Mouse (Mus musculus) layer of hippocampus, adult 2 months (tissue): Measurements from ENCODE around the gene Btbd35f23. TPM values are rescaled to one million over a fixed set of nuclear protein-coding genes. Genes with fewer than 3 reads are reported as not detected.
"Not testable (repeated sequence)": the region's sequence is repeated elsewhere in the genome, so short reads cannot be mapped to it uniquely, and the experiment has no call there.

ENCODE experiments used
- DNase-seq, 2 experiments: peaks; one replicate each; pipeline ENCODE4 v3.0.0; 2022; ENCODE audit warnings: low spot score in 2 of 2
- H3K27ac ChIP-seq: fragments of 200-600 bp; 2 replicates; pipeline ENCODE4 v1.8.1; 2022
- H3K4me3 ChIP-seq: fragments of 200-600 bp; 2 replicates; pipeline ENCODE4 v1.8.1; 2022; ENCODE audit warnings: mild to moderate bottlenecking
- long read RNA-seq, 2 experiments: library from polyadenylated mRNA; stranded (forward); transcript quantifications; one replicate each; pipeline ENCODE4 v2.0.0; 2021; ENCODE audit warnings: borderline mapping rate in 2 of 2
- total RNA-seq, 2 experiments: library from RNA; stranded (reverse); gene quantifications; 2 replicates each; pipeline ENCODE4 v1.2.3; 2021

Btbd35f23 gene
- total RNA-seq = not detected
- long read RNA-seq, experiment 1 = 0 reads
- long read RNA-seq, experiment 2 = 0 reads

GRCm38 (mm10) chrX:3076575-3076974, at the start of gene Btbd35f23:
Gene Btbd35f23, plus strand, starts transcription at chrX:3076875.
- not testable (repeated sequence) for H3K27ac ChIP-seq, DNase-seq, H3K4me3 ChIP-seq

Other genes with a start within 250 kb of the Btbd35f23 start
- not detected for gene Btbd35f24, start 119.0 kb downstream of the Btbd35f23 start, total RNA-seq